Mouse (Mus musculus) spleen, adult 12 weeks (tissue): ENCODE results near the gene Csgalnact2.

Source experiments
- DNase-seq: peaks from one replicate; pipeline ENCODE4 v3.0.0; 2022; ENCODE audit warnings: low spot score

Csgalnact2 gene

GRCm38 (mm10) chr6:118072176-118072575 lies 66.8 kb downstream of the Csgalnact2 start:
- DNase-seq, result no peak

DNA sequence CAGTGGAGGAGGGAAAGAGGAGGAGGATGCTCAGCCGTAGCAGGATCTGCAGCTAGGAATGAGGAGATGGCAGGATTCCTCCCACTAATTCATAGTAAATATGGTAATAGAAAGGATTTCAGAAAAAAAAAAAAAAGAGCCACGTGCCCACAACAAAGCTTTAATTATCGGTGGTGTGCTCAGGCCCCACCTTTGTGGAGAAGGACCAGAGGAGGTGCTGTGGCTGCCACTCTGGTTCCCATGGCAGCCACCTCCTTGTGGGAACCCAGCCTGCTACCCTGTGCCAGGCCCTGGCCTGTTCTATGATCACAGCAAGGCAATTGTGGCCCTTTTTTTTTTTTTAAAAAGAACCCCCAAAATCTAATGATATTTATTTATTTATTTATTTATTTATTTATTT lies 67.5 kb downstream of the Csgalnact2 start:
- no peak for DNase-seq

- no peak for DNase-seq
Measured at GRCm38 (mm10) chr6:118071013-118071350, 68.0 kb downstream of the Csgalnact2 start.

GRCm38 (mm10) chr6:118070321-118071012 lies 68.5 kb downstream of the Csgalnact2 start:
- no peak for DNase-seq

GRCm38 (mm10) chr6:118067720-118068119 lies 71.2 kb downstream of the Csgalnact2 start:
- DNase-seq, result no peak

DNA sequence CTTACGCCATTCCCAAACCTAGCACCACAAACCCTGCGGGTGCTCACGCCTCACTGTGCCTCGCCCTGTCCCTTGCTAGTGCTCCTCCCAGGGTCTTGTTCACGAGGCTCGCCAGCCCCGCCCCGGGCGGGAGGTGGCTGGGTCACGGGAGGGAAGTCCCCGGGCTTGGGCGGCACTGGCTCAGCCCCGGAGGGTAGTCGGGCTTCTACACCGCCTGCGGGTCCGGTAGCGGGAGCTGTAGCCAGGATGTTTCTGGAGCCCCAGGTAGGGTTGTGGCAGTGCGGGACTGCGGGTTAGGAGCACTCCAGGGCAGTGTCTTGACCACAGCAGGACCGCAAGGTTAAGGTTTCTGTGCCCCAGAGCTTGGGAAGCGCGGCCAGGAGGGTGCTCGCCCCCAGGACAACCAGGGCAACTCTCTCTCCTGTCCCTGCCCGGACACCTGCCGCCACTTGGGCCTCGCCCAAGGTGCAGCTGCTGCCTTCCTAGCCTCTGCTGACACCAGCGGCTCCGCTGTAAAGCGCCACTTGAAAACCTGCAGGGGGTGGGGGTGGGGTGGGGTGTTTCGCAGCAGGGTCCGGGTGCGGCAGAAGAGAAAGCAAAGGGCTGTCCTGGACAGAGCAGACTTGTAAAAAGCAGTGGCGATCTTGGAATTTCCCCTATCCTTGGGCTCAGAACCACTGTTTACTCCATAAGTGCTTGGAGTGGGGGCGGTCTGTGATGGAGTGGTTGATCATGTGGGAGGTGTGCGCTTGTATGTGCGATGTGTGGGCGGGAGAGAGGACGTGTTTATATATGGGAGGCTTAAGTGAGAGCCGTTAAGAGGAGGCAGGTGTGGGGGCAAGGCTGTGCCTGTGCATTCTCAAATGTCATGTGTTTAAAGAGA lies 72.5 kb downstream of the Csgalnact2 start:
- no peak for DNase-seq

DNA sequence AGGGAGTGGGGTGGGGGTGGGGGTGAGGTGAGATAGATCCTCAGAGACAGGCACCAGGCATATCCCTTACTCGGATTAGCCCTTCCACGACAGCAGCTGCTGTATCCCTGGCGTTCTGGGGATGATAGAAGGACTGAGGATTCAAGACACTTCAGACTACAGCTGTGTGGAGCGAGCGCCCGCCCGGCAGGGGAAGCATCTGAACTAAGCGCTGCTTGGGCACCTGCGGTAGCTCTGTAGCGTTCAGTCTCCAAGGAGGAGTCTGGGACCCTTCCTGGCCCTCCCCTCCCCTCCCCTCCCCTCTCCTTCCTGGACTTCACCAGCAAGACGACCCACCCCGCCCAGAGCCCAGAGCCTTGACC lies 73.1 kb downstream of the Csgalnact2 start:
- no peak for DNase-seq

DNA sequence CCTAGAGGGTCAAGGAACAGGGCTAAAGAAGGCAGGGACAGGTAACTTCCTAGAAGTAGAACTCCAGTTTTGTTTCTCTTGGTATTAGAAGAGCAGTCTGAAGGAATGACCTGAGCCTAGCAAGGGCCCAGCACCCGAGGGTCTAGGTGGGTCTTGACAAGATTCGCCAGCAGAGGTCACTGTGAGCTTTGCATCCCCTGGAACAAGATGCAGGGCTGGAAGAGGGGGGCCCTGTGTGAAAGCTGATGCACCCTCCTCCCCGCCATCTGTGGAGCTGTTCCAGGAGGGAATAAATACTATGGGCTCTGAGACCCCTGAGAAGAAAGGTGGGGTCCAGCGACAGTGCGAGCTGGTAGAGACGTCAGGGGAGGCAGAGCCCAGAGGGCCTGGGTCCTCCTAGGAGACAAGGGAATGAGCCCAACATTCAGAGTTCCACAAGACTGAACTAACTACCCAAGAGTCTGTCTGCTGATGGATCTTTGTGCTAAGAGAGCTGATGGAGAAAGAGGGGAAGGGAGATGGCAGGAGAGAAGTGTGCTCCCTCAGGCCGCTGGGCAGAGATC lies 73.9 kb downstream of the Csgalnact2 start:
- no peak for DNase-seq

DNA sequence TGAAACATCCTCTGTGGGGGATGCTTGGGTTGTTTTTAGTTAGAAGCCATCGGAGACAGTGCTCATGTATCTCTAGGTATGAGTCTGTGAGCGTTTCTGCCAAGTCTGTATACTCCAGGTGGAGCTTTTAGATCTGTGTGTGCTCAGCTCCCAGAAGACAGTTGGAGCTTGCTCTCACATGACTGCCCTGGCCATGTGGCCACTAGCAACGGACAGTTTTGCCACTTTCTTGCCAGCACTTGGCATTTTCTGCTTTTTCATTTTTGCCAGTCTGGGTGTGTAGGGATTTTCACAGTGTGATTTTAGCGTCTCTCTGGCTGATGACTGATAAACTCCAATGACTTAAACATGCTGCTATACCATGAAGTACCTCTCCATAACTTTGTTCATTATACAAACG lies 75.7 kb downstream of the Csgalnact2 start:
- DNase-seq, result no peak

GRCm38 (mm10) chr6:118061266-118061665 lies 77.7 kb downstream of the Csgalnact2 start:
- DNase-seq, result no peak
